Mouse (Mus musculus) ES-E14 (cell line): Measurements from ENCODE around the gene Dna2.

Experiments
- CHD2 ChIP-seq: IDR thresholded peaks from 2 replicates; pipeline ENCODE4 v1.6.1; 2014; ENCODE audit warnings: mild to moderate bottlenecking, low read depth, low read length, inconsistent platforms
- HCFC1 ChIP-seq: IDR thresholded peaks from 2 replicates; pipeline ENCODE4 v1.6.1; 2012; ENCODE audit warnings: low read length, inconsistent platforms, borderline replicate concordance; ENCODE audit not compliant: insufficient read depth
- MAFK ChIP-seq: IDR thresholded peaks from 2 replicates; pipeline ENCODE4 v1.6.1; 2014; ENCODE audit warnings: mild to moderate bottlenecking, low read depth, low read length, inconsistent platforms; ENCODE audit not compliant: insufficient read depth
- ZC3H11A ChIP-seq: IDR thresholded peaks from 2 replicates; pipeline ENCODE4 v1.6.1; 2012; ENCODE audit warnings: low read depth, mild to moderate bottlenecking, inconsistent platforms, low read length, borderline replicate concordance
- ZNF384 ChIP-seq: IDR thresholded peaks from 2 replicates; pipeline ENCODE4 v1.6.1; 2012; ENCODE audit warnings: low read depth, low read length, inconsistent platforms

- TF ChIP-seq HCFC1: no peak
- TF ChIP-seq ZNF384: no peak
- TF ChIP-seq ZC3H11A: no peak
- no peak for TF ChIP-seq MAFK
- no peak for TF ChIP-seq CHD2
These were observed 37.2 kb downstream of the Dna2 start for GRCm38 (mm10) chr10:62984072-62984471.
